Mouse (Mus musculus) lung, embryonic 14.5 days (tissue): ENCODE results near the gene Mga. TPM values are rescaled to one million over a fixed set of nuclear protein-coding genes. Genes with fewer than 3 reads are reported as not detected.

ENCODE experiments used
- ATAC-seq: fragments of 200-750 bp; cut with Nextera tagmentation; 2 replicates; pipeline ENCODE4 v1.8.0; 2017; ENCODE audit warnings: mild to moderate bottlenecking, moderate TSS enrichment, moderate library complexity; ENCODE audit not compliant: insufficient read depth
- DNase-seq: peaks from one replicate; pipeline ENCODE4 v3.0.0-alpha.2; 2015
- H3K27ac ChIP-seq: fragments of 300-500 bp; sonication (generic); 2 replicates; pipeline ENCODE4 v1.5.1; 2014; ENCODE audit warnings: low read depth, mild to moderate bottlenecking, moderate library complexity
- H3K27me3 ChIP-seq: fragments of 300-500 bp; sonication (generic); 2 replicates; pipeline ENCODE4 v1.6.1; 2014; ENCODE audit warnings: low read length, control low read depth; ENCODE audit not compliant: insufficient read depth
- H3K36me3 ChIP-seq: fragments of 300-500 bp; sonication (generic); 2 replicates; pipeline ENCODE4 v1.6.1; 2014; ENCODE audit warnings: control low read depth; ENCODE audit not compliant: insufficient read depth
- H3K4me1 ChIP-seq: fragments of 300-500 bp; sonication (generic); 2 replicates; pipeline ENCODE4 v1.6.1; 2014; ENCODE audit warnings: antibody characterized with exemption, control low read depth; ENCODE audit not compliant: insufficient read depth
- H3K4me2 ChIP-seq: fragments of 300-500 bp; sonication (generic); 2 replicates; pipeline ENCODE4 v1.6.1; 2014; ENCODE audit warnings: mild to moderate bottlenecking
- H3K4me3 ChIP-seq: fragments of 300-500 bp; sonication (generic); 2 replicates; pipeline ENCODE4 v1.5.1; 2014; ENCODE audit warnings: low read depth, low read length
- H3K9ac ChIP-seq: fragments of 300-500 bp; sonication (generic); 2 replicates; pipeline ENCODE4 v1.6.1; 2014
- H3K9me3 ChIP-seq: fragments of 300-500 bp; sonication (generic); 2 replicates; pipeline ENCODE4 v1.6.1; 2016; ENCODE audit warnings: low read depth, low read length, control low read depth
- CTCF ChIP-seq: IDR thresholded peaks from 2 replicates; pipeline ENCODE4 v1.5.1; 2016; ENCODE audit warnings: antibody characterized with exemption, low read depth
- WGBS: fragments of 180-500 bp; shearing (Covaris S2); extraction: QIAGEN DNeasy Blood & Tissue Kit; methylation state at CpG from one replicate; pipeline ENCODE4 v1.1.7; 2014; 5-methylcytosine and 5-hydroxymethylcytosine counted together
- polyA plus RNA-seq: library from polyadenylated mRNA; unstranded; fragments of >200 nt; fragmentation: Nextera tagmentation; extraction: Ambion mirVana; gene quantifications from 2 replicates; pipeline ENCODE4 v1.2.1, GENCODE M21; 2014

Gene Mga
- polyA plus RNA-seq, 1 experiment from 2014 or later, result 38.6 TPM

- 68% methylated on average over 3 of the region's 3 CpGs for WGBS
- Histone ChIP-seq H3K9me3 (no peaks in the 10 kb centered on the region), H3K4me3 (peak overlapping the region; percentile 76; the same call in 1 of the 2 replicates), H3K9ac (no peak overlapping the region), H3K27ac (0 out of 2 replicates have a peak overlapping the region, but pooled peaks have one; percentile 40), H3K36me3 (peaks cover 10% of the 10 kb centered on the region; the same call in 1 of the 2 replicates), H3K4me2 (peak overlapping the region; percentile 65), H3K27me3 (no peaks in the 10 kb centered on the region), H3K4me1 (no peaks in the 10 kb centered on the region)
- ATAC-seq, result no peak
- DNase-seq, result no peak
- TF ChIP-seq CTCF, result no peak
Observed at GRCm38 (mm10) chr2:119971316-119971715, 74.3 kb downstream of the Mga start.

GRCm38 (mm10) chr2:119971837-119972536 is 75.0 kb downstream of the Mga start:
- H3K27ac ChIP-seq, result peak overlapping the region; percentile 65
- WGBS, result under 1% methylated on average over 32 of the region's 32 CpGs
- TF ChIP-seq CTCF, result peak; percentile 60
- ATAC-seq (peak; percentile 98), DNase-seq (peak; percentile 97)
- peak overlapping the region; percentile 65 for H3K4me2 ChIP-seq
- H3K4me1 ChIP-seq, result no peaks in the 10 kb centered on the region
- H3K36me3 ChIP-seq, result peaks cover 5% of the 10 kb centered on the region; the same call in 1 of the 2 replicates
- H3K4me3 ChIP-seq, result peak overlapping the region; percentile 76
- H3K9ac ChIP-seq, result peak overlapping the region; percentile 80
- no peaks in the 10 kb centered on the region for H3K9me3 ChIP-seq
- H3K27me3 ChIP-seq, result no peaks in the 10 kb centered on the region

- H3K27ac ChIP-seq, result peak within 1 kb of the TSS; percentile 65
Observed at GRCm38 (mm10) chr2:119972537-119972879, 75.5 kb downstream of the Mga start, which contains the start of gene Mapkbp1. Gene Mapkbp1 (plus strand): TSS chr2:119972699.

DNA sequence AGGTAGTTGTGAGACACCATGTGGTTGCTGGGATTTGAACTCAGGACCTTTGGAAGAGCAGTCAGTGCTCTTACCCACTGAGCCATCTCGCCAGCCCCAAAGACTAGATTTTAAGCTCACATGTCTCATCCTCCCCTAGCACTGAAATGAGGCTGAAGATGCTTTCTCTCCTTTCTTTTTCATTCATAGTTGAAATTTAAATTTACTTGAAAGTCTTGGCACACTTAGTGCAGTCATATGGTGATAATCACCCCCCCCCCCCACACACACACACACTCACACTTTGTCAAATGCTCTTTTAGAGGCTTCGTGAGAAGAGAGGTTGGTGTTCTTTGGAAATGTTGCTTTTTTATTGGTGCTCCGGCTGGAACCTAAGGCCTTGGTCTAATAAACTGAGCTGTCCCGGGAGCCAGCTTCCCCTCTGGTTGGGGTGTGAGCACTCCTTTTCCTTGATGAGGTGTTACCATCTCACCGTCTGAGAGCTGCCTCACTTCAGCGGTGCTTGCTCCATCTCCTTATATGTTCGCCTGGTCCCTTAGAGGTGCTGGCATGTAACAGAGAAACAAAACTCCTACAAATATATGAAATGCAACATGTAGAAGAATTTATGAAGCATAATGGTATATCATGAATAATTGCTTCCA is 83.4 kb downstream of the Mga start:
- WGBS, result 74% methylated on average over 7 of the region's 7 CpGs
- no peak overlapping the region for H3K9ac ChIP-seq
- H3K9me3 ChIP-seq, result no peaks in the 10 kb centered on the region
- H3K27me3 ChIP-seq, result no peaks in the 10 kb centered on the region
- H3K4me3 ChIP-seq, result no peak overlapping the region
- H3K4me1 ChIP-seq, result no peaks in the 10 kb centered on the region
- no peak for ATAC-seq
- no peak overlapping the region for H3K4me2 ChIP-seq
- TF ChIP-seq CTCF, result no peak
- no peak overlapping the region for H3K27ac ChIP-seq
- no peak for DNase-seq
- 0 out of 2 replicates have a peak, but pooled peaks cover 4% of the 10 kb centered on the region for H3K36me3 ChIP-seq

More at GRCm38 (mm10) chr2:119972537-119972879, 75.5 kb downstream of the Mga start, which contains the start of gene Mapkbp1:
- no peak for TF ChIP-seq CTCF
- peak; percentile 84 for ATAC-seq
- WGBS, result 2% methylated on average over 19 of the region's 19 CpGs
- peak within 1 kb of the TSS; percentile 80 for H3K9ac ChIP-seq
- peaks cover 5% of the 10 kb centered on the region; the same call in 1 of the 2 replicates for H3K36me3 ChIP-seq
- H3K4me1 ChIP-seq, result no peaks in the 10 kb centered on the region
- H3K9me3 ChIP-seq, result no peaks in the 10 kb centered on the region
- H3K4me3 ChIP-seq, result peak within 1 kb of the TSS; percentile 76
- no peaks in the 10 kb centered on the region for H3K27me3 ChIP-seq
- peak within 1 kb of the TSS; percentile 65 for H3K4me2 ChIP-seq
- DNase-seq, result no peak

DNA sequence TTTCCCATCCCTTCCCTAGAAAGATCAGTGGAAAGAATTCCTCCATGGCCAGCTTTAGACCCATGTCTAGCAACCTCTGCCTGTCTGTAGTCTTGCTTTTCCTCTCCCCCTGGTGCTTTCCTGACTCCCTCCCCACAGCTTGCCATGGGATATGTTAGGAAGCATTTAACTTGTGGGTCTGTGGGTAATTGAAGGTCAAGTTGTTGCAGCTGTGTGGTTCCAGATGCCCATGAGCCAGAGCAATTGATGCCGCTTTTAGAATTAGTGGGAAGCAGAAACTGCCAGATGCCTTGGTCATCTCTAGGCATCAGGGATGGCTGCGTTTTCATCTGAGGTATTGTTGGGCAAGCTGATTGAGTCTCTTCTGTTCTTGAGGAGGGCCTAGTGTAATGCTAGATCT is 84.6 kb downstream of the Mga start:
- no peaks in the 10 kb centered on the region for H3K27me3 ChIP-seq

GRCm38 (mm10) chr2:119985871-119986270 is 88.8 kb downstream of the Mga start:
- Histone ChIP-seq H3K27ac (no peak overlapping the region), H3K4me2 (no peak overlapping the region), H3K9me3 (no peaks in the 10 kb centered on the region), H3K27me3 (no peaks in the 10 kb centered on the region), H3K9ac (no peak overlapping the region), H3K4me1 (no peaks in the 10 kb centered on the region), H3K36me3 (0 out of 2 replicates have a peak, but pooled peaks cover 4% of the 10 kb centered on the region), H3K4me3 (no peak overlapping the region)
- DNase-seq (peak; percentile 27), ATAC-seq (no peak)
- no peak for TF ChIP-seq CTCF
- 52% methylated on average over 8 of the region's 8 CpGs for WGBS

More for the DNA sequence above, 84.6 kb downstream of the Mga start:
- Histone ChIP-seq H3K27ac (no peak overlapping the region), H3K36me3 (0 out of 2 replicates have a peak, but pooled peaks cover 4% of the 10 kb centered on the region), H3K4me2 (no peak overlapping the region), H3K4me3 (no peak overlapping the region), H3K9ac (no peak overlapping the region), H3K9me3 (no peaks in the 10 kb centered on the region), H3K4me1 (no peaks in the 10 kb centered on the region)
- TF ChIP-seq CTCF, result no peak
- WGBS, result 96% methylated on average over 2 of the region's 2 CpGs
- DNase-seq (no peak), ATAC-seq (no peak)

- 54% methylated on average over 6 of the region's 6 CpGs for WGBS
- Histone ChIP-seq H3K9ac (no peak overlapping the region), H3K27ac (no peak overlapping the region), H3K27me3 (no peaks in the 10 kb centered on the region), H3K9me3 (no peaks in the 10 kb centered on the region), H3K4me1 (no peaks in the 10 kb centered on the region), H3K4me3 (no peak overlapping the region), H3K36me3 (0 out of 2 replicates have a peak, but pooled peaks cover 4% of the 10 kb centered on the region), H3K4me2 (no peak overlapping the region)
- DNase-seq, result no peak
- no peak for TF ChIP-seq CTCF
- no peak for ATAC-seq
Observed at GRCm38 (mm10) chr2:119986369-119986768, 89.3 kb downstream of the Mga start.
